Mouse (Mus musculus) embryonic fibroblast, embryonic 13.5 days (primary cell): ENCODE measurements at regions not wholly inside any gene's neighbourhood (a gene's known extent, or its start where the extent isn't known, plus 50 kb on each side); places are given as distances from the start of the nearest gene placed in this dataset.

Experiments used
- CTCF ChIP-seq: IDR thresholded peaks from 2 replicates; pipeline ENCODE4 v1.5.1; 2011; ENCODE audit warnings: mild to moderate bottlenecking, control low read depth, low read length, moderate library complexity, borderline replicate concordance; ENCODE audit not compliant: insufficient read depth
- POLR2A ChIP-seq: IDR thresholded peaks from 2 replicates; pipeline ENCODE4 v1.6.1; 2011; ENCODE audit warnings: low read depth, mild to moderate bottlenecking, control low read depth, low read length, moderate library complexity

DNA sequence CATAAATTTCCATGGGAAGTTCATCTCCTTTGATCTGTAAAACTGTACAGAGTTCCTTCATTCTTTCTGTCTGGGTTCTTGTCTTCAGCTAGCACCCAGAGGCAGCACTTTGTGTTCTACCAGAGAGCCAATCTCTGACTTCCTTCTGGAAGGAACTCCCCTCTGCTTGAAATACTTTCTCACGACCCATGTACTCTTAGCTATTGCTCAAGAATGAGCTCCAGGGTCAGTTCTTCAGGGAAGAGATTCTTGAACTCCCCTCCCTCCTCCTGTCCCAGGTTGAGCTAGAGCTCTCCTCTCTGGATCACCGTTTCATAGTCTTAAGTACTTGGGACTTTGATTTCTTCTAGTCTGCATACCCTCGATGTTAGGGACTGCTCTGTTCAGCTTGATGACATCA lies 311.8 kb downstream of the Foxo1 start:
- TF ChIP-seq POLR2A (no peak), CTCF (no peak)
